Mouse (Mus musculus) bone marrow macrophage, adult 2 months (primary cell): Measurements from ENCODE around the gene Nat8l.

Source experiments
- CTCF ChIP-seq: IDR thresholded peaks from 2 replicates; pipeline ENCODE4 v1.5.1; 2012; ENCODE audit warnings: low read depth, mild to moderate bottlenecking, low read length, moderate library complexity
- POLR2A ChIP-seq: IDR thresholded peaks from 2 replicates; pipeline ENCODE4 v1.6.1; 2012; ENCODE audit warnings: mild to moderate bottlenecking, low read depth, low read length, borderline replicate concordance

GRCm38 (mm10) chr5:34001401-34001800 lies 5.6 kb downstream of the Nat8l start:
- TF ChIP-seq POLR2A (no peak), CTCF (no peak)
